Mouse (Mus musculus) myocyte (in vitro differentiated cells): ENCODE data around the gene Rpp25.

Experiments
- CEBPB ChIP-seq: IDR thresholded peaks from 2 replicates; pipeline ENCODE4 v1.6.1; 2011; ENCODE audit warnings: mild to moderate bottlenecking, moderate library complexity; ENCODE audit not compliant: poor library complexity, insufficient read depth, severe bottlenecking
- E2F4 ChIP-seq: IDR thresholded peaks from one replicate; pipeline ENCODE4 v1.6.1; 2011; ENCODE audit warnings: mild to moderate bottlenecking, control low read depth, moderate library complexity; ENCODE audit not compliant: insufficient read depth
- MAX ChIP-seq: IDR thresholded peaks from one replicate; pipeline ENCODE4 v1.6.1; 2011; ENCODE audit warnings: low read depth, mild to moderate bottlenecking, control low read depth
- POLR2A ChIP-seq: IDR thresholded peaks from one replicate; pipeline ENCODE4 v1.6.1; 2011; ENCODE audit warnings: low read depth, mild to moderate bottlenecking, control low read depth, moderate library complexity; ENCODE audit not compliant: insufficient read length
- POLR2AphosphoS2 ChIP-seq: IDR thresholded peaks from one replicate; pipeline ENCODE4 v1.6.1; 2011; ENCODE audit warnings: low read depth, control low read depth; ENCODE audit not compliant: insufficient read length
- TCF12 ChIP-seq: IDR thresholded peaks from one replicate; pipeline ENCODE4 v1.6.1; 2011; ENCODE audit warnings: mild to moderate bottlenecking, control low read depth; ENCODE audit not compliant: poor library complexity, insufficient read depth, severe bottlenecking
- USF1 ChIP-seq: IDR thresholded peaks from one replicate; pipeline ENCODE4 v1.6.1; 2011; ENCODE audit warnings: low read depth, mild to moderate bottlenecking, control low read depth, moderate library complexity

GRCm38 (mm10) chr9:57539550-57539949 is 35.7 kb downstream of the Rpp25 start:
- TF ChIP-seq USF1, result no peak
- TF ChIP-seq POLR2A, result no peak
- TF ChIP-seq MAX, result no peak
- TF ChIP-seq E2F4, result no peak
- no peak for TF ChIP-seq POLR2AphosphoS2
- TF ChIP-seq CEBPB, result no peak
- TF ChIP-seq TCF12, result no peak
